Mouse (Mus musculus): ENCODE measurements at regions not wholly inside any gene's neighbourhood (a gene's known extent, or its start where the extent isn't known, plus 50 kb on each side); places are given as distances from the start of the nearest gene placed in this dataset.

- no peak for TF ChIP-seq CHD2 (IDR thresholded peaks at IDR 0.05; ENCODE audit: low read depth, low read length)
- no peak for TF ChIP-seq ZC3H11A (IDR thresholded peaks at IDR 0.05; ENCODE audit: borderline replicate concordance, low read depth, low read length)
- TF ChIP-seq HCFC1 (IDR thresholded peaks at IDR 0.05; ENCODE audit: borderline replicate concordance, insufficient read depth, low read length): no peak
These were observed 90.5 kb upstream of the 4931417E11Rik start for GRCm38 (mm10) chr6:73560000-73560399.
